9 mouse cellular contexts compared by ENCODE assay signal in the genomic region with DNA sequence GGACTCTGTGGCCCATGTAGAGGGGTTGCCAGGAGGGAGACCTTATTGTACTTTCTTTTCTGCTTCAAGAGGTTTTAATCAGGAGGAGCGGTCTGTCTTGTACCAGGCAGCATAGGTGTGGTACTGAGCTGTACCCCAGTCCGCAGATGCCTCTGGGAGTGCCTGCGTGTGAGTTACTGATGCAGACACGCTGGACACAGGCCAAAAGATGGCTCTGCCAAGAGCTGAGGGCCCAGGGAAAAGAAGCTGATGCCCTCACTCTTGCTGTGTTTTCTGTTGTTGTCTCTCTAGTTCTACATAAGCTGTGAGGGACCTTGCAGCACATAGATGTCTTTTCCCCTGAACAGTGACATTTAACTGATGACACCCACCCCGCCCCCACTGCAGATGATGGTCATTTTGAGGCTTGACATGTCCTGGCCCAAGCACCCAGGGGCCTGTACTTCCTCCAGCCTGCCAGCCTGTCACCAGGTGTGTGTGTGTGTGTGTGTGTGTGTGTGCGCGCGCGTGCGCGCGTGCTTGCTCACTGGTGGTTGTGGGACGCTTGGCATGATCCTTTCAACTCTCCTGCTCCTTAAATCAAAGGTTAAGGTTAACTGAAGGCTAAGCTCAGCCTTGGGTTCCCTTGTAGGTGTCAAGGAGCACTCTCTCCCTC. TPM values are rescaled to one million over a fixed set of nuclear protein-coding genes. Genes with fewer than 3 reads are reported as not detected.
A peak's percentile ranks its signal among the peaks of the same experiment; 100 is the strongest.
DNase-seq lines count a peak whose midpoint lies in the region; ATAC-seq and TF ChIP-seq lines count a peak whose summit lies in the region.
"Had no signal": no experiment of that assay in that cellular context is flagged by ENCODE, and none has a peak within 500 bp of the region (broad histone marks: within the 10 kb centered on the region; RNA-seq: fewer than 3 reads in every experiment).

No protein-coding gene starts in this region.

- H3K4me1 ChIP-seq in hindbrain, postnatal 0 days (ENCODE audit: insufficient read depth, low read length) = peaks cover 4% of the 10 kb centered on the region
- H3K4me1 ChIP-seq in hindbrain, embryonic 16.5 days (ENCODE audit: control insufficient read depth, insufficient read depth, low read depth, low read length) = peaks cover 15% of the 10 kb centered on the region
- H3K4me1 ChIP-seq in liver, embryonic 15.5 days (replicated peaks) = peaks cover 64% of the 10 kb centered on the region
- H3K4me1 ChIP-seq in lung, adult 2 months (ENCODE audit: control insufficient read depth, insufficient read depth, low read length) = peaks cover 34% of the 10 kb centered on the region

- H3K9ac ChIP-seq in hindbrain, postnatal 0 days (replicated peaks; ENCODE audit: low read length) = no peak overlapping the region
- no peak overlapping the region for H3K9ac ChIP-seq in hindbrain, embryonic 16.5 days (ENCODE audit: low read depth, low read length)
- no peak overlapping the region for H3K9ac ChIP-seq in liver, embryonic 15.5 days

- peak; percentile 51 for DNase-seq in hindbrain, postnatal 0 days (ENCODE audit: low spot score)
- DNase-seq in A20 (ENCODE audit: low read depth, low spot score) = peak; percentile 42
- DNase-seq in CD4-positive helper T cell, adult 2 months (ENCODE audit: low read depth, low spot score) = peak; percentile 16
- DNase-seq in retina, postnatal 1 day = no peak
- no peak for DNase-seq in lung, adult 2 months
- no peak for DNase-seq in lung, adult 18-20 months
- DNase-seq: lung, postnatal 14 days had no signal

- no peaks in the 10 kb centered on the region for H3K27me3 ChIP-seq in hindbrain, postnatal 0 days (ENCODE audit: insufficient read depth, low read length)
- no peaks in the 10 kb centered on the region for H3K27me3 ChIP-seq in hindbrain, embryonic 16.5 days (replicated peaks; ENCODE audit: control insufficient read depth, insufficient read depth, low read length)
- no peaks in the 10 kb centered on the region for H3K27me3 ChIP-seq in liver, embryonic 15.5 days

- no peak for TF ChIP-seq CTCF in hindbrain, postnatal 0 days (IDR thresholded peaks at IDR 0.05; ENCODE audit: low read depth)
- no peak for TF ChIP-seq CTCF in lung, adult 2 months (IDR thresholded peaks at IDR 0.05; ENCODE audit: insufficient read depth, low read length)

- no peaks in the 10 kb centered on the region for H3K9me3 ChIP-seq in hindbrain, postnatal 0 days (ENCODE audit: low read length)
- no peaks in the 10 kb centered on the region for H3K9me3 ChIP-seq in hindbrain, embryonic 16.5 days (ENCODE audit: control insufficient read depth, low read length)
- no peaks in the 10 kb centered on the region for H3K9me3 ChIP-seq in liver, embryonic 15.5 days (replicated peaks)

- no peak for TF ChIP-seq POLR2A in lung, adult 2 months (IDR thresholded peaks at IDR 0.05; ENCODE audit: borderline replicate concordance, extremely low read depth, low read depth, low read length)

- no peaks in the 10 kb centered on the region for H3K36me3 ChIP-seq in hindbrain, postnatal 0 days (ENCODE audit: insufficient read depth, low read length)
- no peaks in the 10 kb centered on the region for H3K36me3 ChIP-seq in hindbrain, embryonic 16.5 days (ENCODE audit: control insufficient read depth, insufficient read depth, low read length)
- peaks cover 30% of the 10 kb centered on the region for H3K36me3 ChIP-seq in liver, embryonic 15.5 days (replicated peaks)

- WGBS in hindbrain, postnatal 0 days = 78% methylated on average over 13 of the region's 13 CpGs
- WGBS in hindbrain, embryonic 16.5 days = 80% methylated on average over 13 of the region's 13 CpGs
- 83% methylated on average over 13 of the region's 13 CpGs for WGBS in liver, embryonic 15.5 days (ENCODE audit: insufficient replicate concordance)
- 89% methylated on average over 13 of the region's 13 CpGs for WGBS in lung, adult 2 months

- no peak overlapping the region for H3K27ac ChIP-seq in hindbrain, postnatal 0 days
- H3K27ac ChIP-seq in hindbrain, embryonic 16.5 days (ENCODE audit: low read depth, low read length) = no peak overlapping the region
- H3K27ac ChIP-seq in liver, embryonic 15.5 days (replicated peaks) = peak overlapping the region; percentile 29; the same call in 1 of the 2 replicates

- no peak overlapping the region for H3K4me3 ChIP-seq in hindbrain, postnatal 0 days (ENCODE audit: low read length)
- no peak overlapping the region for H3K4me3 ChIP-seq in hindbrain, embryonic 16.5 days (ENCODE audit: low read length)
- no peak overlapping the region for H3K4me3 ChIP-seq in liver, embryonic 15.5 days (replicated peaks)
- H3K4me3 ChIP-seq in lung, adult 2 months (replicated peaks; ENCODE audit: extremely low read depth, low read depth, low read length) = no peak overlapping the region

- H3K4me2 ChIP-seq in hindbrain, postnatal 0 days (ENCODE audit: low read depth, low read length) = no peak overlapping the region
- H3K4me2 ChIP-seq in hindbrain, embryonic 16.5 days (ENCODE audit: low read length) = no peak overlapping the region
- no peak overlapping the region for H3K4me2 ChIP-seq in liver, embryonic 15.5 days

- no peak for ATAC-seq in hindbrain, postnatal 0 days
- ATAC-seq in hindbrain, embryonic 16.5 days = no peak
- ATAC-seq in liver, embryonic 15.5 days (ENCODE audit: insufficient read depth) = no peak

RNA-seq across cellular contexts. Expression of gene Bcl2l11, which starts 29.7 kb away (rescaled TPM):
- 11.3 and 15.9 TPM in 2 replicates for total RNA-seq in hindbrain, postnatal 0 days (2014; rRNA removed)
- 7.8 and 7.9 TPM in 2 replicates for polyA plus RNA-seq in hindbrain, postnatal 0 days (2015; fragmentation: Nextera tagmentation; extraction: Ambion mirVana)
- 8.6 and 12.2 TPM in 2 replicates for polyA plus RNA-seq in hindbrain, embryonic 16.5 days (2015; fragmentation: Nextera tagmentation; extraction: Ambion mirVana)
- polyA plus RNA-seq in liver, embryonic 15.5 days (2015; fragmentation: Nextera tagmentation; extraction: Ambion mirVana) = 4.9 and 6.1 TPM in 2 replicates
- 22.3 and 24.5 TPM in 2 replicates for polyA plus RNA-seq in lung, adult 2 months (2012; rRNA removed)

Comparison
In these comparisons a context has a peak if more than half of its experiments do, and no peak if none do; other contexts are left out.
1. DNase-seq: peak in hindbrain, postnatal 0 days (single experiment), A20 (single experiment) and CD4-positive helper T cell, adult 2 months (single experiment); none in retina, postnatal 1 day (single experiment), lung, adult 2 months (single experiment) and lung, adult 18-20 months (0 of 2).